Mouse (Mus musculus) stomach, adult 2 months (tissue): ENCODE measurements around the gene Olfr1107. TPM values are rescaled to one million over a fixed set of nuclear protein-coding genes. Genes with fewer than 3 reads are reported as not detected.

Experiments used
- polyA plus RNA-seq: library from polyadenylated mRNA; depleted of rRNA; stranded (reverse); fragments of >200 nt; gene quantifications from 2 replicates; pipeline ENCODE4 v1.2.3, GENCODE M21; 2012; rRNA removed

Olfr1107 gene
- polyA plus RNA-seq = not detected in 2 replicates

DNA sequence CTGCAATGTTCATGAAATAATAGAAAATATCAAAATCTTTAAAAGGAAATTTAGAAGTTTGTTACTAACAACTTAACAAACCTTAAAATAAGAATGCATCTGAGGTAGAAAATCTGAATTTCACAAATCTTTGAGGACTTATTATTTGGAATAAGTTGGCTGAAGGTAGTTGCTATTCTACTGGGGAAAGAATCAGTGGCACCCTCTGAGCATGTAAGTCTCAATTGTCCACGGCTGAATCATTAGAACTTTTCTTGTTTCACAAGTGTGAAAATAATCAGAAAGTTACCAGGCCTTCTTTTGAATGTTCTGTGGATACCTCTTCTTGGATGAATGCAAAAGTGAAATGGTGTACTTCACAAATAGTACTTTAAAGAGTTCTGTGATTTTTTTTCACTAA, at the start of gene Olfr1107:
TSS of gene Olfr1107 (minus strand) at position 101 of the 400 bp plus-strand sequence.

DNA sequence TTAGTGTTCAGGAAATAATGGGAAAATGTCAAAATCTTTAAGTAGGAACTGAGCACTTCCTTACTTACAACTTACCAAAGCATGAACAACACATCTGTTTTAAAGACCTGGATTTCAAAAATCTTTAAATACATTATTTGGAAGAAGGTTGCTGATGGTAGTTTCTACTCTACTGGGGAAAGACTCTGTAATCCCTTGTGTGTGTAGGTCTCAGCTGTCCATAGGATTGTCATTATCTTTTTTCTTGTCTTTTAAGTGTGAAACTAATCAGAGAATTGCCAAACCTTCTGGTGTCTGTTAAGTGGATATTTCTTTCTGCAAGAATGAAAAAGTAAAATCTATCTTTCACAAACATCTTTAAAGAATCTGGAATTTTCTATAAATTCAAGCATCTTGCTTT, 38.9 kb upstream of the Olfr1107 start, which contains the start of gene Olfr259:
TSS of gene Olfr259 (minus strand) at position 101 of the 400 bp plus-strand sequence.

DNA sequence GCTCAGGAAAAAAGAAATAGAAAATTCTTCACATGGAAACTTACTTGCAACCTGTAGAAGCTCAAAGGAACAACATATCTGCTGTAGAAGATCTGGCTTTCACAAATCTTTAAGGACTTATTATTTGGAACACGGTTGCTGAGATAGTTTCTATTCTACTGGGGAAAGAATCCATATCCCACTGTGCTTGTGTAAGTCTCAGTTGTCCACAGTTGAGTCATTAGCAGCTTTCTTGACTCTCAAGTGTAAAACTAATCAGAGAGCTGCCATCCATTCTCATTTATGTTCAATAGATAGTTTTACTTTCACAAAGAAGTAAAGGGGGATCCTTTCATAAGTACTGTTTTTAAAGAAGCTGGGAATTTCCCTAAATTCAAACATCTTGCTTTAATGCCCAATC, 20.3 kb upstream of the Olfr1107 start, which contains the start of gene Olfr1109:
TSS of gene Olfr1109 (minus strand) at position 101 of the 400 bp plus-strand sequence.

DNA sequence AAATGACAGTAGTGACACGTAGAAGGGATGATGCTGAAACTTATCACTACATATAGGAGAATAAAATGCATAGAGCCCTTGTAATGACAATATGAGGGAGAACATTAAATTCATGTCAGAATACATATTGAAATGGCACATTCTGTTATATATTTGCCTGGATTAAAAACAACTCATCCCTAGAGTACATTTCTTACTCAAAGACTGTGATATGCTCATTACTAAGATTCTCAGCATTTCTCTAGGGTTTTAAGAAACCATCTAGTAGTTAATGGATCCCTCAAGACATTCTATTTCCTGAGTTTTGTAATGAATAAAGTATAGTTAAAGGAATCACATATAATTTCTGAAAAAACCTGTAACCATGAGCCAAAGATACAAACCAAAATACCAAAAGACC, 23.4 kb downstream of the Olfr1107 start, which contains the start of gene Olfr1106:
TSS of gene Olfr1106 (minus strand) at position 101 of the 400 bp plus-strand sequence.

DNA sequence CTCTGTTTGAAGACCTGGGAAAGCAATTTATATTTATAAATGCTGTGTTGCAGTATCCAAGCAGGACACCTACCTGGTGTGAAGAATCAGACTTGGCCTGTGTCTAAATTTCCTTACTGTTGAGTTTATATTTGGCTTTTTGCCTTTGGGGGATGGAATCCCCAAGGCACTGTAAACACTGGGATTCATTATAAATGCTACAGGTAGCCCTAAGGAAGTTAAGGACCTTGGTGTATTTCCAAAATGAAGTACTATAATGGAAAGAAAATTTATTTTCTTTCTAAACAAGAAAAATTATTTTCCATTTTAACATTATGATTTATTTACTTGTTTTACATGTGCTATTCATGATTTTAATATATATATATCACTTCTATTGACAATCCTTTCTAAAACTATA, 39.2 kb downstream of the Olfr1107 start, which contains the start of gene Olfr1105:
TSS of gene Olfr1105 (minus strand) at position 101 of the 400 bp plus-strand sequence.

DNA sequence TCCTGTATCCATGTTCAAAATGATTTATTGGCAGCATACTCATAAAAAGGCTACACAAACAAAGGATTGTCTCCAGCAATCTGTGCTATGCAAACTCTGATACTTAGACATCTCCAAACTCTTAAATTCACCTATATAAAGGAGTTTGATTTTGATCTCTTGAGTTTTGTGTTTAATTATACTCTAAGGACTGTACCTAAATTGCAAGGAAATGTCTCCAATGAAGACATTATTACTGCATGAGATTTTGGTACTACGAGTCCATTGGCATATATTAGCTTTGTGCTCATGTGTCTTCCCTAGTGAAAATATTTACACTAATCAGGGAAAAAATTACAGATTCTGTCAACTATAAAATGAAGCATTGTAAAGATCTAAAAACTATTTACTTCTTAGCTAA, 48.6 kb downstream of the Olfr1107 start, which contains the start of gene Olfr1104:
TSS of gene Olfr1104 (minus strand) at position 101 of the 400 bp plus-strand sequence.

Other genes with a start within 250 kb of the Olfr1107 start
- gene Olfr1095, start 224.1 kb downstream of the Olfr1107 start, polyA plus RNA-seq = not detected in 2 replicates
- gene Gm13723, start 201.0 kb downstream of the Olfr1107 start, polyA plus RNA-seq = not detected in 2 replicates
- gene Olfr1097, start 183.6 kb downstream of the Olfr1107 start, polyA plus RNA-seq = not detected in 2 replicates
- not detected in 2 replicates for gene Olfr1098, start 151.3 kb downstream of the Olfr1107 start, polyA plus RNA-seq
- gene Olfr1099, start 115.1 kb downstream of the Olfr1107 start, polyA plus RNA-seq = not detected in 2 replicates
- gene Olfr1100, start 95.9 kb downstream of the Olfr1107 start, polyA plus RNA-seq = not detected in 2 replicates
- not detected in 2 replicates for gene Olfr1101, start 84.6 kb downstream of the Olfr1107 start, polyA plus RNA-seq
- gene Olfr1102, start 77.4 kb downstream of the Olfr1107 start, polyA plus RNA-seq = not detected in 2 replicates
- not detected in 2 replicates for gene Olfr1104, start 48.7 kb downstream of the Olfr1107 start, polyA plus RNA-seq
- gene Olfr1105, start 39.3 kb downstream of the Olfr1107 start, polyA plus RNA-seq = not detected in 2 replicates
- gene Olfr1106, start 23.5 kb downstream of the Olfr1107 start, polyA plus RNA-seq = not detected in 2 replicates
- gene Olfr1109, start 20.2 kb upstream of the Olfr1107 start, polyA plus RNA-seq = not detected in 2 replicates
- gene Olfr259, start 38.8 kb upstream of the Olfr1107 start, polyA plus RNA-seq = not detected in 2 replicates
- not detected in 2 replicates for gene Olfr1110, start 64.5 kb upstream of the Olfr1107 start, polyA plus RNA-seq
- gene Olfr1111, start 76.8 kb upstream of the Olfr1107 start, polyA plus RNA-seq = not detected in 2 replicates
- gene Olfr1112, start 112.0 kb upstream of the Olfr1107 start, polyA plus RNA-seq = not detected in 2 replicates
- gene Olfr1113, start 133.2 kb upstream of the Olfr1107 start, polyA plus RNA-seq = not detected in 2 replicates
- gene Olfr1115, start 172.2 kb upstream of the Olfr1107 start, polyA plus RNA-seq = not detected in 2 replicates
- not detected in 2 replicates for gene Olfr1116, start 191.7 kb upstream of the Olfr1107 start, polyA plus RNA-seq
- gene Olfr1118, start 231.8 kb upstream of the Olfr1107 start, polyA plus RNA-seq = not detected in 2 replicates